Mouse (Mus musculus): Measurements from ENCODE around the gene Rundc3a. TPM values are rescaled to one million over a fixed set of nuclear protein-coding genes. Genes with fewer than 3 reads are reported as not detected.
A peak's percentile ranks its signal among the peaks of the same experiment; 100 is the strongest.

Gene Rundc3a
- polyA plus RNA-seq, 1 experiment from 2014 or later, result 160 TPM

DNA sequence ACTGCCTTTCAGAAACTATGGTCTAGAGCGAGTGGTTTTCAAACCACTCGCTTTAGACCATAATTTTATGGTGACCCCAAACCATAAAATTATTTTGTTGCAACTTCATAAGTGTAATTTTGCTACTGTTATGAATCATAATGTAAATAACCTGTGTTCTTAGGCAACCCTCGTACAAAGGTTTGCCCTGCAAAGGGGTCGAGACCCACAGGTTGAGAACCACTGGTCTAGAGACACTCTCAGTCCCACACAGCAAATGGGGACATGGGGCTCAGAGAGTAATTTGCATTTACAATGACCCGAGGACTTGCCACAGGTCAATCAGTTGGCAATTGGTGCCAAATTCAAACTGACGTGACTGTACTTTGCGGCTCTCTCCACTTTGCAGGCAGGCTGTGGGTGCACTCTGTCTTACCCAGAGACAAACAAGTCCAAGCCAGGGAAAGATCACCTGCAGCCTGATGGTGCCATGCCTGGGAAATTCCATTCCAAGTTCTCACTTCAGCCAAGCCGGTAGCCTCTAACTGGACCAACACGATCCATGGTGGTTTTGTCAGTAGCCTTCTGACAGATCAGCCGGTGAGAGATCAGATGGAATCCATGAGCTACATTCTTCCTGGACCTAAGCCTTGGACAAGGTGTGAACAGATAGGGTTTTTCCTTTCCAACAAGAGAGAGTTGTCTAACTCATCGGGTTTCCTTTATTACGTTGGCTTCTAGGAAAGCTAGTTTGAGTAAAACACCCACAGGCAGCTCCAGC is 21.1 kb upstream of the Rundc3a start:
- H3K4me1 ChIP-seq, result peaks cover 8% of the 10 kb centered on the region
- no peak overlapping the region for H3K9ac ChIP-seq
- H3K4me3 ChIP-seq, result no peak overlapping the region
- H3K27me3 ChIP-seq (replicated peaks), result no peaks in the 10 kb centered on the region
- no peak for ATAC-seq (replicated peaks)
- no peak overlapping the region for H3K27ac ChIP-seq
- WGBS, result 85% methylated on average over 12 of the region's 12 CpGs
- no peaks in the 10 kb centered on the region for H3K9me3 ChIP-seq
- no peaks in the 10 kb centered on the region for H3K36me3 ChIP-seq (replicated peaks)
- H3K4me2 ChIP-seq, result no peak overlapping the region

DNA sequence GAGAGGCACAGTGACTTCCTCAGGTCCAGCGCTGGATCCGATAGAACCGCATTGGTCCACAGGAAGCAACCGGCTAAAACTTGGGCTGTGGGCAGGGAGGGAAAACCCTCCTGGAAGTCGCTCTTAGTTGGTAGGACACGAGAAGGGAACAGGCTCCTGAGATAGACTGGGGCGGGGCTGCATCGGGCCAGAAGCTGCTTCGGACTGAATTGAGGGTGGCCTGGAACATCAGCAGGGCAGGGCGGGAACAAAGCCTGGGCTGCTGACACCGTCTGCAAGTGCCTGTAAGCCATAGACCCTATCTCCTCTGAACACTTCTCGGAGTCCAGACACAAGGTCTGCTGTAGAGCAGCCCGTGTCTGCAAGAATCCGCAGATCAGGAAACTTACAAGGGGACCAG is 20.3 kb upstream of the Rundc3a start:
- WGBS, result 41% methylated on average over 14 of the region's 14 CpGs
- no peak overlapping the region for H3K4me3 ChIP-seq
- no peaks in the 10 kb centered on the region for H3K27me3 ChIP-seq (replicated peaks)
- no peak for ATAC-seq (replicated peaks)
- H3K36me3 ChIP-seq (replicated peaks), result no peaks in the 10 kb centered on the region
- H3K4me1 ChIP-seq, result peaks cover 8% of the 10 kb centered on the region
- H3K4me2 ChIP-seq, result no peak overlapping the region
- H3K27ac ChIP-seq, result no peak overlapping the region
- H3K9me3 ChIP-seq, result no peaks in the 10 kb centered on the region
- no peak overlapping the region for H3K9ac ChIP-seq

DNA sequence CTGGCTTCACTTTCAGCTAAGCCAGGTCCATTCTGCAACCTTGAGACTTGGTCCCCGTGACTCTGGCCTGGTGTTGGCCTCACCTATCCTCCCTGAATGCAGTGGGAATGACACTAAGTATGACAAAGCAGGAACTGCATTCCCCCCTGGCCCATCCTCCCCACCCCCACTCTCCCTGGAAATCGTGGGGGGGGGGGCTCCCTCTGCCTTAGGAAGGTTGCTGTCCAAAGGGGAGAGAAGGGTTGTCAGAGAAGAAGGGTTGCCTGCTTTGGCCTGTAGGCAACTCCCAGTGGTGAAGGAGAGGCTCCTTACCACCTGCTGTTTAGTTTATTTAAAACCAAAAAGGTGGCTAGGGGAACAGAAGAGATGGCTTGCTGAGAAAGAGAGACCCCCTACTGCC is 19.6 kb upstream of the Rundc3a start:
- peaks cover 8% of the 10 kb centered on the region for H3K4me1 ChIP-seq
- H3K9me3 ChIP-seq, result no peaks in the 10 kb centered on the region
- no peaks in the 10 kb centered on the region for H3K27me3 ChIP-seq (replicated peaks)
- 36% methylated on average over 2 of the region's 2 CpGs for WGBS
- H3K9ac ChIP-seq, result no peak overlapping the region
- no peak overlapping the region for H3K27ac ChIP-seq
- H3K4me3 ChIP-seq, result no peak overlapping the region
- H3K36me3 ChIP-seq (replicated peaks), result no peaks in the 10 kb centered on the region
- no peak overlapping the region for H3K4me2 ChIP-seq
- ATAC-seq (replicated peaks), result no peak

DNA sequence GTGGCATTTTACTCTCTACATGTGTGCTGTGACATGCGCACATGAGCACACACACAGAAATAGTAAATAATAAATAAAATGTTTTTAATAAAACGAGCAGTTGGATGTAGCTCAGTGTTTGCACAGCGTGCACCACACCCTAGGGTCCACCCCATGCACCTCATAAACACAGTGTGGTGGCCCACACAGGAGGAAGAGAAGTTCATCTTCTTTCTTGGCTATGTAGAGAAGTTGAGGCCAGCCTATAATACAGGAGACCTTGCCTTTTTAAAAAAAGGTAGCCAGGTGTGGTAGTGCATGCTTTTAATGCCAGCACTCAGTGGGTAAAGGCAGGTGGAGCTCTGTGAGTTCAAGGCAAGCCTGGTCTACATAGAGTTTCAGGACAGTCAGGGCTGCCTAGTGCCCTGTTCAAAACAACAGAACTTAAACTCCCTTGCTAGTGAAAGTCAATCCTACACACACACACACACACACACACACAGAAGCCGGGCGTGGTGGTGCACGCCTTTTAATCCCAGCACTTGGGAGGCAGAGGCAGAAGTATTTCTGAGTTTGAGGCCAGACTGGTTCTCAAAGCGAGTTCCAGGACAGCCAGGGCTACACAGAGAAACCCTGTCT is 19.0 kb upstream of the Rundc3a start:
- Histone ChIP-seq H3K9ac (no peak overlapping the region), H3K27me3 (replicated peaks) (no peaks in the 10 kb centered on the region), H3K9me3 (no peaks in the 10 kb centered on the region), H3K27ac (no peak overlapping the region), H3K4me1 (peaks cover 8% of the 10 kb centered on the region), H3K36me3 (replicated peaks) (no peaks in the 10 kb centered on the region), H3K4me3 (no peak overlapping the region), H3K4me2 (no peak overlapping the region)
- 76% methylated on average over 7 of the region's 7 CpGs for WGBS
- no peak for ATAC-seq (replicated peaks)

DNA sequence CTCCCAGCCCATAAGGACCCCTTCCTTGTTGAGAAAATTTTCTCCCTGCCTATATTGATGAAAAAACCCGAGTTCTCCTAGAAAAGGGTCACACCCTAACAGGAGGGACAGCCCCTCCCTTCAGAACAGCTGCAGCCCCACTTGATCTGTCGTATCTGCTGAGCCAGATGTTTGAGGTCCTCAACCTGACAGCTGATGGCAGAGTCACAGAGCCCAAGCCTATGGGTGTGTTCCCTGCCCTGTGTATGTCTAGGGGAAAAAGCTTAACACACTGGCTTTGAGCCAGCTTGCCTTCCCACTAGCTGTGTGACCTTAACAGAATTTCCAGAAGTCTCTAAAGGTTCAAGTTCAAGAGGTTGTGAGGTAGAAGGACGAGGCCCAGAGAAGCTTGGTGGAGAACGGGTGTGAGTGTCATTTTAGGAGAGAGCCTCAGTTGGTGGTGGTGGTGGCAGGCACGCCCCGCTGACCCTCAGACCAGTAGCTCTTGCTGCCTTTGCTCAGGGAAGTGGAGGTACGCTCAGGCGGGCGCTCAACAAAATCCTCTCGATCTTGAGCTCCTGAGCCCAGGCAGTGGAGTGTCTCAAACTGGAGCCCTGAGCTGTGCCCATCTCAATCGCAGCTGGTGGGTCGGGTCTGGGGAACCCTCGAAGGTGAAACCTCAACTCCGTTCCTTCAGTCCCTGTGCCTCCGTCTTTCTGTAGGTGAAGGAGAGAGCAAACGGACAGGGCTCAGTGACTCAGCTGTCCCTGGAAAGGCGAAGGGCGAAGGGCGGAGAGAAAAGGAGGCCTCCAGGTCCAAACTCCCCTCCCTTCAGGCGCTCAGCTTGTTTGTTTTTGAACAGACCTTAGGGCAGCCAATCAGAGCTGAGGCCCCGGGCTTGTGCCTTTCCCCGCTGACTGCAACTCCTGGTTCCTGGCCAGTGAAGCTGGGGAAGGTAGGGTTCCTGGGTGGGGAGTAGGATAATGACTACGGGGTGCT is 17.7 kb upstream of the Rundc3a start:
- H3K27me3 ChIP-seq (replicated peaks), result no peaks in the 10 kb centered on the region
- no peak overlapping the region for H3K4me3 ChIP-seq
- WGBS, result 7% methylated on average over 23 of the region's 23 CpGs
- no peak for ATAC-seq (replicated peaks)
- H3K9ac ChIP-seq, result no peak overlapping the region; the same call in 1 of the 2 replicates
- H3K36me3 ChIP-seq (replicated peaks), result no peaks in the 10 kb centered on the region
- no peak overlapping the region for H3K27ac ChIP-seq
- no peaks in the 10 kb centered on the region for H3K9me3 ChIP-seq
- H3K4me2 ChIP-seq, result peak overlapping the region; percentile 39
- H3K4me1 ChIP-seq, result peaks cover 8% of the 10 kb centered on the region

DNA sequence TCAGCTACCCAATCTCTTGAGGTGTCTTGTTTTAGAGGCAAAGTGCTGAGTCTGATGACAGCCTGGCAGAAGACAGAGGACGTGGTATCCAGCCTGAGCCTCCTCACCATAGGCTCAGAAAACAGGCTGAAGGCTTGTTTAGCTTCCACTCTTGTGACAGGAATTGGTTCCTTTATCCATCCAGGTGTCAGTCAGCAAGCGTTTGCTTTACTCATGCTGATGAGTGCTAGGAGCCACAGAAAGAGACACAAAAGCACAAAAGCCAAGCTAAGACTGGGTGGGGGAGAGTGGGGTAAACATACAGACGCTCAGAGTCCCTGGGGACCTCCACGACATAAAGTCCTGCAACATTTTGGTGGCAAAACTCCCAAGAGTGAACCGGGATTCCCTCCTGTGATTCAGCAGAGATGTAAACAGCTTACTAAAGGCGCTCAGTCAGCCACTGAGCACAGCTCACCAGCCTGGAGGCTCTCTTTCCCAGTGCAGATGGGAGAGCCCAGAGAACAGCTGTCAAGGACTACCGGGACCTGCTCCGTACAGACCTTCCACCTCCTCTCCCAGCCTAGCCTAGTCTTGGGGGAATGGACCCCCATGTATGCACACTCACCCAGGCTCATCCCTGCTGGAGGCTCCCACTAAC is 16.9 kb upstream of the Rundc3a start:
- H3K4me2 ChIP-seq, result peak overlapping the region; percentile 39
- no peak overlapping the region for H3K27ac ChIP-seq
- peaks cover 8% of the 10 kb centered on the region for H3K4me1 ChIP-seq
- ATAC-seq (replicated peaks), result no peak
- no peaks in the 10 kb centered on the region for H3K27me3 ChIP-seq (replicated peaks)
- no peaks in the 10 kb centered on the region for H3K36me3 ChIP-seq (replicated peaks)
- H3K9ac ChIP-seq, result no peak overlapping the region
- 13% methylated on average over 8 of the region's 8 CpGs for WGBS
- H3K4me3 ChIP-seq, result no peak overlapping the region
- H3K9me3 ChIP-seq, result no peaks in the 10 kb centered on the region

DNA sequence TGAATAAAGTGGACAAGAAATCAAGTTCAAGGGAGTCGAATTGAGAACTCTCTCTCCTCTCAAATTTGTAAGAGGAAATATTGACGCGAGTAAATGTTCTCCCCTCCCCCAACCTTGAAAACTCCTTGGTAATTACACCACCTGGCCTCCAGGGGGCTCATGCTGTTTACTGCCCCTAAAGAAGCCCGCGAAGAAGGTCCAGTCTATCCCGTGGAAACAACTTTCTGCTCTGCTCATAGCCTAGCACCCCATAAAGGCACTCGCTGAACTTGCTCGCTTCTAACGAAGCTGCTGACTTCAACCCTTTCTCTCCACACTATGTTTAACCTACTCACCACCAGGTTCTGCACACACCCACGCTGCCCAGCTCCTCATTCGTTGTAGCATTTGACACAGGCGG is 16.0 kb upstream of the Rundc3a start:
- no peak overlapping the region for H3K4me2 ChIP-seq
- no peak overlapping the region for H3K27ac ChIP-seq
- no peak overlapping the region for H3K4me3 ChIP-seq
- H3K9me3 ChIP-seq, result no peaks in the 10 kb centered on the region
- peaks cover 8% of the 10 kb centered on the region for H3K4me1 ChIP-seq
- no peak overlapping the region for H3K9ac ChIP-seq
- no peaks in the 10 kb centered on the region for H3K27me3 ChIP-seq (replicated peaks)
- no peaks in the 10 kb centered on the region for H3K36me3 ChIP-seq (replicated peaks)
- ATAC-seq (replicated peaks), result no peak
- 64% methylated on average over 12 of the region's 12 CpGs for WGBS

DNA sequence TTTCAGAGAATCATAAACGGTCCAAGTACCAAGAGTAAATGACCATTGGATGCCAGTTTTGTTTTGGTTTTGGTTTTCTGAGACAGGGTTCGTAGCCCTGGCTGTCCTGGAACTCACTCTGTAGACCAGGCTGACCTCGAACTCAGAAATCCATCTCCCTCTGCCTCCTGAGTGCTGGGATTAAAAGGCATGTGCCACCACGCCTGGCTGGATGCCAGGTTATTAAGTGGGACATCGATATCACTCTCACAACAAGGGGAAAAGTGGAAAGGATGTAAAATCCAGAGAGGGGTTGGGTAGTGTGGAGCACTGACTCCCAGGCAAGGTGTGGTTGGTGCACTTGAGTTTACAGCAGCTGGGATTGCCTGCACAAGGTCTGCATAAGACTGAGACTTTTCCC is 13.1 kb upstream of the Rundc3a start:
- H3K9ac ChIP-seq, result no peak overlapping the region
- 72% methylated on average over 5 of the region's 5 CpGs for WGBS
- no peak overlapping the region for H3K4me3 ChIP-seq
- H3K36me3 ChIP-seq (replicated peaks), result no peaks in the 10 kb centered on the region
- no peaks in the 10 kb centered on the region for H3K27me3 ChIP-seq (replicated peaks)
- peaks cover 8% of the 10 kb centered on the region for H3K4me1 ChIP-seq
- no peak for ATAC-seq (replicated peaks)
- no peak overlapping the region for H3K4me2 ChIP-seq
- H3K27ac ChIP-seq, result no peak overlapping the region
- no peaks in the 10 kb centered on the region for H3K9me3 ChIP-seq

DNA sequence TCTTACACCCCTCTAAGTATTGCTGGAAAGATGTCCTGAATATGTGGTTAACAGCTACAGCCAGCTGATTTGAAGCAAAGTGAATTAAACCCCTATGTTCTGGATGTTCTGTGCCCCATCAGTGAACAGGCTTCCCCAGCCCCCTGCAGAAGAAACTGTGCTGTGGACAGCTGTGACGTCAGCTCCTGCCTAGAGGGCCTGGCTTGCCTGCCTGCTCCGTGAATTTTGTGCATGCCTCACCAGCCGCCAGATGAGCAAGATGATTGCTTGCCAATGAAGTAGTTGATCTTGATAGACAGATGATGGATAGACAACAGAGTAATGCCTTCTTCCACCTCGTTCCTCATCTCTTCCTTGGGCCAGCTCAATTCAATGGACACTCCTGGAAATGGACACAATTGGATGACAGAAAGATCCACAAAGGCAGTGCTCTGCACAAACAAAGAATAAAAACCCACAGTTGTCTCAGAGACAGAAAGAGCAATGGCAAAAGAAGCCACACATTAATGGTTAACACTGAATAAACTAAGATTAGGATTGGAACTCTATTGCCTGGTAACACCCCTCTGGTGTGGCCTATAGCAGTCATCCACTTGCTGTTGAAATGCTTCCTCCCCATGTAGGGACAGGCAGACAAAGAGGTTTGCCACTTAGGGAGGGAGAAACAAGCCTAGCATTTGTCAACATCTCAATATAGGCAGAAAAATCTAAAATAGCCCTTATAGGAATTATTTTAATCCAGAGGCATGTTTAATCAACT is 11.7 kb upstream of the Rundc3a start:
- H3K27me3 ChIP-seq (replicated peaks), result no peaks in the 10 kb centered on the region
- no peaks in the 10 kb centered on the region for H3K36me3 ChIP-seq (replicated peaks)
- H3K4me3 ChIP-seq, result no peak overlapping the region
- no peak overlapping the region for H3K4me2 ChIP-seq
- H3K9me3 ChIP-seq, result no peaks in the 10 kb centered on the region
- H3K4me1 ChIP-seq, result no peaks in the 10 kb centered on the region
- 53% methylated on average over 4 of the region's 4 CpGs for WGBS
- ATAC-seq (replicated peaks), result no peak
- H3K9ac ChIP-seq, result no peak overlapping the region
- no peak overlapping the region for H3K27ac ChIP-seq

DNA sequence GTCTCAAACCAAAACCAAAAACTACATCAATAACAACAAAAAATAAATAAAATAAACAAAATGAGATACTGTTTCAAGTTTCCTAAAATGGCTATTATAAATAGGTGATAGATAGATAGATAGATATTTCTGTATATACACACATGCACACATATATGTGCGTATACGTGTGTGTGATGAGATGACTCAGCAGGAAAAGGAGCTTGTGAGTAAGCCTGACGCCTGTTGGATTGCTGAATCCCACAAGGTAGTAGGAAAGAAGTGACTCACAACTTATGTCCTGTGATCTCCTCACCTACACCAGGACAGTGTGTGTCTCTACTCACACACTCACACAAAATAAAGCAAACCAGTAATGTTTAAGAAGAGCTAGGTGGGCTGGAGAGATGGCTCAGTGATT is 10.4 kb upstream of the Rundc3a start:
- no peaks in the 10 kb centered on the region for H3K36me3 ChIP-seq (replicated peaks)
- no peaks in the 10 kb centered on the region for H3K9me3 ChIP-seq
- no peaks in the 10 kb centered on the region for H3K27me3 ChIP-seq (replicated peaks)
- no peak overlapping the region for H3K4me2 ChIP-seq
- H3K4me1 ChIP-seq, result no peaks in the 10 kb centered on the region
- no peak overlapping the region for H3K4me3 ChIP-seq
- WGBS, result 90% methylated on average over 3 of the region's 3 CpGs
- ATAC-seq (replicated peaks), result no peak
- no peak overlapping the region for H3K9ac ChIP-seq
- no peak overlapping the region for H3K27ac ChIP-seq

DNA sequence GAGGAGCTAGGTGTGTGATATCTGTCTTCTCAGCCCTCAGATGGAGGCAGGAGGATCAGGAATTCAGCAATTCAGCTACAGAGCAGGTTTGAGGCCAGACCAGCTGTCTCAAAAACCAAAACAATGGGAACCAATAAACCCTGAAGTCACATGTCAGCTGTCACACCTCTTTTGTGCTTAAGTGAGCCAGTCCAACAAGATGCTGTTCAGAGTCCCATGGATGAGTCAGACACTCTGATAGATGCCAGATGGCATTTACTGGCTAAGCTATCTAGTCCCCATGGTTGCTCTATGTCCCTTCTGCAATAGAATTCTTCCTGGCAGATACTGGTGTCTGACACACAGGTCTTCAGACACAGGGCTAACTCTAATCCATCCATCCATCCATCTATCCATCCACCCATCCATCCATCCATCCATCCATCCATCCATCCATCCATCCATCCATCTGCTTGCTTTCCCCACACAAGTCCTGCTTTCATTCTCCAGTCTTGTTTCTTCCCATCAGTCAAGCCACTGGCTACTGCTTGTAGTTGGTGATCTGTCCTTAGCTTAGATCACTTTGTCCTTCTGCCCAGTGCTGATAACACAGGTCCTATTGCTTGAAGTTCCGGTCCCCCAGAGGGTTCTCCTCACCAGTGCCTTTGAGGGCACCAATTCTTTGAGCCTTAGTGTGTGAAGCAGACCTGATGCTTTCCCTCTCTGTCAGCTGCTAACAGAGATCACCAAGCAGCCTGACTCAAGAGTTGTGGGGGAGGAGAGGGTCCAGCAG is 9.7 kb upstream of the Rundc3a start:
- 90% methylated on average over 1 of the region's 1 CpGs for WGBS

More for the DNA sequence above, 9.7 kb upstream of the Rundc3a start:
- Histone ChIP-seq H3K4me2 (no peak overlapping the region), H3K9me3 (no peaks in the 10 kb centered on the region), H3K27ac (no peak overlapping the region), H3K36me3 (replicated peaks) (no peaks in the 10 kb centered on the region), H3K4me3 (no peak overlapping the region), H3K4me1 (no peaks in the 10 kb centered on the region), H3K27me3 (replicated peaks) (no peaks in the 10 kb centered on the region), H3K9ac (no peak overlapping the region)
- ATAC-seq (replicated peaks), result no peak

Measured in midbrain, embryonic 15.5 days (tissue).